Mouse (Mus musculus) 416B (cell line): Measurements from ENCODE around the gene Gimap1.

Source experiments
- DNase-seq: peaks from one replicate; pipeline ENCODE4 v3.0.0; 2011; ENCODE audit warnings: low read depth

The Gimap1 gene

GRCm38 (mm10) chr6:48738961-48739779, at the start of gene Gimap1:
TSS of gene Gimap1 (plus strand) at chr6:48739054.
- peak; percentile 85 for DNase-seq

GRCm38 (mm10) chr6:48689320-48689719, 49.5 kb upstream of the Gimap1 start:
- no peak for DNase-seq

GRCm38 (mm10) chr6:48692962-48693361, 45.9 kb upstream of the Gimap1 start:
- DNase-seq, result no peak

- DNase-seq, result no peak
These were observed 41.9 kb upstream of the Gimap1 start for GRCm38 (mm10) chr6:48696830-48697554.

GRCm38 (mm10) chr6:48697555-48697930, 41.3 kb upstream of the Gimap1 start:
- no peak for DNase-seq

GRCm38 (mm10) chr6:48698066-48698856, 40.6 kb upstream of the Gimap1 start:
- no peak for DNase-seq

GRCm38 (mm10) chr6:48698888-48699287, 40.0 kb upstream of the Gimap1 start:
- peak; percentile 80 for DNase-seq

GRCm38 (mm10) chr6:48700251-48701075, 38.4 kb upstream of the Gimap1 start:
- peak; percentile 56 for DNase-seq

- no peak for DNase-seq
These were observed 36.7 kb upstream of the Gimap1 start for GRCm38 (mm10) chr6:48702146-48702545.

GRCm38 (mm10) chr6:48702601-48703000, 36.3 kb upstream of the Gimap1 start:
- DNase-seq, result no peak

- no peak for DNase-seq
These were observed 34.7 kb upstream of the Gimap1 start for GRCm38 (mm10) chr6:48704146-48704545.

- DNase-seq, result no peak
These were observed 32.7 kb upstream of the Gimap1 start for GRCm38 (mm10) chr6:48706130-48706529.

GRCm38 (mm10) chr6:48718455-48718854, 20.4 kb upstream of the Gimap1 start, which contains the start of the genes Gm28053 and Gimap7:
TSS of gene Gm28053 (plus strand) at chr6:48718607.
TSS of gene Gimap7 (plus strand) at chr6:48718621.
- no peak for DNase-seq

- DNase-seq, result no peak
These were observed 18.5 kb upstream of the Gimap1 start for GRCm38 (mm10) chr6:48720326-48720725.

GRCm38 (mm10) chr6:48723468-48723867, 15.4 kb upstream of the Gimap1 start:
- DNase-seq, result no peak

- peak; percentile 17 for DNase-seq
These were observed 13.4 kb upstream of the Gimap1 start for GRCm38 (mm10) chr6:48725476-48725875.

- no peak for DNase-seq
These were observed 11.1 kb upstream of the Gimap1 start for GRCm38 (mm10) chr6:48727761-48728160.

GRCm38 (mm10) chr6:48732864-48733304, 6.0 kb upstream of the Gimap1 start:
- DNase-seq, result peak; percentile 55

GRCm38 (mm10) chr6:48733660-48734059, 5.2 kb upstream of the Gimap1 start:
- DNase-seq, result no peak

GRCm38 (mm10) chr6:48737053-48737452, 1.8 kb upstream of the Gimap1 start:
- peak; percentile 70 for DNase-seq

- no peak for DNase-seq
These were observed 1.2 kb upstream of the Gimap1 start for GRCm38 (mm10) chr6:48737688-48738087.

- DNase-seq, result no peak
These were observed 864 bp downstream of the Gimap1 start for GRCm38 (mm10) chr6:48739780-48740055.
